Mouse (Mus musculus) cerebellum, postnatal 14 days (tissue): ENCODE data around the gene Ap4b1.

Source experiments
- DNase-seq, 2 experiments: peaks; one replicate each; pipeline ENCODE4 v3.0.0; 2021; ENCODE audit warnings: mixed read lengths in 2 of 2

Gene Ap4b1

GRCm38 (mm10) chr3:103857036-103857805 lies 47.9 kb downstream of the Ap4b1 start:
- peak; percentile 26 to 53 for DNase-seq

GRCm38 (mm10) chr3:103857977-103858563 lies 48.8 kb downstream of the Ap4b1 start:
- no peak for DNase-seq

- DNase-seq = no peak
These were observed 49.8 kb downstream of the Ap4b1 start, which contains the start of gene Ptpn22 for GRCm38 (mm10) chr3:103858881-103859801. Gene Ptpn22, plus strand, starts transcription at chr3:103859795.

GRCm38 (mm10) chr3:103859851-103860391 lies 50.6 kb downstream of the Ap4b1 start:
- no peak for DNase-seq

- no peak for DNase-seq
These were observed 53.5 kb downstream of the Ap4b1 start for GRCm38 (mm10) chr3:103862721-103863220.

- no peak for DNase-seq
These were observed 54.9 kb downstream of the Ap4b1 start for GRCm38 (mm10) chr3:103864200-103864599.

GRCm38 (mm10) chr3:103867424-103867971 lies 58.2 kb downstream of the Ap4b1 start:
- no peak for DNase-seq

GRCm38 (mm10) chr3:103868008-103868407 lies 58.7 kb downstream of the Ap4b1 start:
- no peak for DNase-seq
